ENCODE assay signal across 21 mouse cellular contexts in genomic region chr1:56530801-56531200, GRCm38 (mm10).
"Had no signal": no experiment of that assay in that cellular context is flagged by ENCODE, and none has a peak within 500 bp of the region (broad histone marks: within the 10 kb centered on the region; RNA-seq: fewer than 3 reads in every experiment).

No protein-coding gene starts in this region.

- H3K4me3 ChIP-seq: layer of hippocampus, adult 2 months; limb, embryonic 12.5 days; limb, embryonic 15.5 days; midbrain, embryonic 15.5 days; myocyte; neural tube, embryonic 13.5 days; stomach, embryonic 15.5 days had no signal

- H3K9ac ChIP-seq: limb, embryonic 12.5 days; limb, embryonic 15.5 days; liver, embryonic 14.5 days; liver, postnatal 0 days; lung, embryonic 14.5 days; midbrain, embryonic 15.5 days; neural tube, embryonic 13.5 days; stomach, embryonic 15.5 days had no signal

- H3K4me2 ChIP-seq: limb, embryonic 12.5 days; limb, embryonic 15.5 days; liver, embryonic 11.5 days; lung, embryonic 14.5 days; midbrain, embryonic 15.5 days; neural tube, embryonic 13.5 days; stomach, embryonic 15.5 days had no signal

- ATAC-seq: liver, postnatal 0 days; lung, postnatal 0 days; midbrain, embryonic 15.5 days had no signal

- H3K36me3 ChIP-seq: limb, embryonic 12.5 days; limb, embryonic 15.5 days; midbrain, embryonic 15.5 days; neural tube, embryonic 13.5 days; stomach, embryonic 15.5 days had no signal

- H3K9me3 ChIP-seq: limb, embryonic 12.5 days; limb, embryonic 15.5 days; midbrain, embryonic 15.5 days; neural tube, embryonic 13.5 days; stomach, embryonic 15.5 days had no signal

- H3K27me3 ChIP-seq: limb, embryonic 12.5 days; limb, embryonic 15.5 days; midbrain, embryonic 15.5 days; neural tube, embryonic 13.5 days; stomach, embryonic 15.5 days had no signal

- H3K27ac ChIP-seq: kidney, postnatal 0 days; layer of hippocampus, adult 2 months; limb, embryonic 12.5 days; limb, embryonic 15.5 days; liver, embryonic 14.5 days; macrophage; midbrain, embryonic 15.5 days; neural tube, embryonic 13.5 days; stomach, embryonic 15.5 days had no signal

- DNase-seq: kidney, adult 2 months; kidney, postnatal 25 days; layer of hippocampus, adult 9-11 months; liver, postnatal 0 days; lung, embryonic 14.5 days; retina, postnatal 1 day; right cerebral cortex, postnatal 25 days; spleen, adult 18-20 months; thymus, postnatal 25 days had no signal

- H3K4me1 ChIP-seq: limb, embryonic 12.5 days; limb, embryonic 15.5 days; midbrain, embryonic 15.5 days; neural tube, embryonic 13.5 days; stomach, embryonic 15.5 days had no signal
